Mouse (Mus musculus) liver, adult (tissue): ENCODE measurements around the gene Fscn2.

ENCODE experiments used
- GATA4 ChIP-seq: IDR thresholded peaks from 2 replicates; pipeline ENCODE4 v1.6.1; 2014; ENCODE audit warnings: mild to moderate bottlenecking, low read length; ENCODE audit not compliant: insufficient replicate concordance

Gene Fscn2

DNA sequence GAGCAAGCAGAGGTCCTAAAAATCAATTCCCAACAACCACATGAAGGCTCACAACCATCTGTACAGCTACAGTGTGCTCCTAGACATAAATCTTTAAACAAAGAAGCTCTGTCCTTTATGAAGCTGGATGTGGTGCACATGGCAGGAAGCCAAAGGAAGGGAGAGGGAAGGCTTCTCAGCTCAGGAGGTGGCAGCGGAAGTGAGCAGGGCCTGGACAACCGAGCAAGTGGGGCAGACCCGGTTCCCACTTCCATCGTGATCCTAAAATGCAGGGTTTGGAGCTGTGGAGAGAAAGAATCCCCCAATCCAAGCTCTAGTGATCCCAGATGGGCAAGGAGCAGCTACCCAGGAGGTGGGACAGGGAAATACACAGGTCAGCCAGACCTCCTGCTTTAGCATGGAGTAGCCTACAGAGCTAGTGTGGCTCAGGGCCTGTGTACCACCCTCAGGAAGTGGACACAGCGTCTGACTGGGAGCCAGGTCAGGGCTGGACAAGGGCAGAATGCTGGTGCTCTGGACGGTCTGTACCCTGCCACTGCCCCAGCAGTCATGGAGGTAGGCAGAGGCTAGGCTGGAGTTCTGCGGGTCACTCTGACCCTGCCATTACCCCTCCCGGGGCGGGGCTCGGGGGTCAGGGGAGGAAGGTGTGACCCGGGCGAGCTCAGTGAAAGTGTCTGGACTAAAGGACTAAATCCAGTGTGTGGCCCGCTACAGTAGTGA is 8.6 kb upstream of the Fscn2 start:
- no peak for TF ChIP-seq GATA4

DNA sequence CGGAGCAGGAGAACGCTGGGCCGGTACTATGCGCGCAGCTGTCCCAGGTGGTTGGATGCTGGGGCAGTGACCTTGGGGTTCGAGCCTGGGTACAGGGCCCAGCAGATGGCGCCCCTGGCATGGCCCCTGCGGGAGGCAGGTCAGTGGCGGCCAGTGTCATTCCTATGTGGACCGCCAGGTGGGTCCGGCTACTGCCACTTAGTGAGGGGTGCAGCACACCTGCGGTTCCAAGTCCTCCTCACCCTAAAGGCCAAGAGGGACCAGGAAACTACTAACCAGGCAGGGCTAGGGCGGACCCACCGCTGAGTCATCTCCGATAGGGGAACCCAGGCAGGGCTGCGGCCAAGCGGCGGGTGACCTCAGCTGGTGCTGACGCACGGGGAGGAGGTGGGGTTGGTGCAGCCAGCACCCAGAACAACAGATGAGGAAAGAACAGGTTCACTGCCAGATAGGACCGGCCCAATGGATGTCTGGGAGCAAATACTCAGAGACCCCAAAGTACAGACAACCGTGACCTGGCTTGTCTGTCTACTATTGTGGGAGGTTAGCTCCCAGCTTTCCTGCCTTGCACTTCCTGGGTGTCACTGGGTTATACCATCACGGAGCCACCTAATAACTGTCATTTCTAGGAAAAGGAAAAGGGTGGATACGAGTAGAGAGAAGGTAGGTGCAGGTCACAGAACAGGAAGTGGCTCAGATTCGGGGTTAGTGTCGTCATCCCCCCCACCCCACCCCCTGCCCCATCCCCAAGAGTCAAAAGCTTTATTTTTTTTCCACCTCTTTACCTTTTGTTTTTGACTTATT is 7.6 kb upstream of the Fscn2 start:
- TF ChIP-seq GATA4, result peak; percentile 65; the same call in 1 of the 2 replicates

- TF ChIP-seq GATA4, result no peak
These were observed 6.7 kb upstream of the Fscn2 start for GRCm38 (mm10) chr11:120354304-120355276.

- no peak for TF ChIP-seq GATA4
These were observed 5.9 kb upstream of the Fscn2 start for GRCm38 (mm10) chr11:120355277-120356039.

GRCm38 (mm10) chr11:120356319-120356840 is 5.0 kb upstream of the Fscn2 start:
- TF ChIP-seq GATA4, result no peak

- TF ChIP-seq GATA4, result no peak
These were observed 4.4 kb upstream of the Fscn2 start for GRCm38 (mm10) chr11:120356900-120357299.

DNA sequence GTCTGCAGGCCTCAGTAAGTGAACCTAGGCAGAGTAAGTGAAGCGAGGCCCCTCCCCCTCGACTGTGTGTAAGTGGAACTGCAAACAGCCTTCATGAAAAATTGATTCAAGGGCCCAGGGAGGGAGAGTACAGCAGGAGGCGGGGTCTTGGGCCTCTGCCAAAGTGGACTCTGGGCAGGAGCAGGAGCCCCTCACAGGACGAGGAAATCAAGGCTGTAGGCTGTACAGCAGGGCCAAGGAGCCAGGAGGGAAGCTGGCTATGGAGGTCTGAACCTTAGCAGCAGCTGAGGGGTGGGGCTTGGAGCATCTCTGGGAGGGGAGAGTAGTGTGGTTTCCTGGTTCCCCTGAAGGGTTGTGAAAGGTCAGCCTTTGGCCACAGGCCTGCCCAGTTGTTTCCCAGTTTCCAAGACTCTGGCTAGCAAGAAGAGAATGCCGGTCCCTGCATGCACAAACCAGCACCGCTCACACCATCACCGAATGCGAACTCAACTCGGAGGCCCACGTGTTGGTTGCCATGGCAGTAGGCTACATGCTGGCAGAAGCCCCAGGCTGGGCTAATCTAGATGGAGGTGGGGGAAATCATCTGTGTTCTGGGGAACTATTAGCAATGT is 3.4 kb upstream of the Fscn2 start:
- no peak for TF ChIP-seq GATA4

GRCm38 (mm10) chr11:120359391-120359790 is 1.9 kb upstream of the Fscn2 start:
- TF ChIP-seq GATA4, result no peak

- TF ChIP-seq GATA4, result no peak
These were observed 1.3 kb upstream of the Fscn2 start for GRCm38 (mm10) chr11:120360062-120360461.

GRCm38 (mm10) chr11:120360755-120361154 is 579 bp upstream of the Fscn2 start:
- no peak for TF ChIP-seq GATA4

DNA sequence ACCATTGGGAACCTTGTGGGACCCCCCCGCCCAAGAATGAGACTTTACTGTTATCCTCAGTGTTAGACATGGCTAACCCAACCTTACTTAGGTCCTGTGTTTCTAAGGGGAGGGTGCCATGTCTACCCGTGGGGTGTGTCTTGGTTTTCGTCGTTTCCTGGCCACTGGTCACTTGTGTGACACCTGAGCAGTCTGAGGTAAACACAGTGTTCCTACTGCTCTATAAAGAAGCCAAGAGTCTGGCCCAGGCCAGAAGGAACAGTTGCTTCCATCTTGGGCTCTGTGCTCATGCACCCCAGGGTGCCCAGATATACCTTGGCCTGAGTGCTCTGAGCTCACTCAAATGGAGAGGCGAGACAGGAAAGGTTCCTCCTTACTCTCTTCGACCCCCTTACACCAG is 1.6 kb downstream of the Fscn2 start:
- no peak for TF ChIP-seq GATA4

DNA sequence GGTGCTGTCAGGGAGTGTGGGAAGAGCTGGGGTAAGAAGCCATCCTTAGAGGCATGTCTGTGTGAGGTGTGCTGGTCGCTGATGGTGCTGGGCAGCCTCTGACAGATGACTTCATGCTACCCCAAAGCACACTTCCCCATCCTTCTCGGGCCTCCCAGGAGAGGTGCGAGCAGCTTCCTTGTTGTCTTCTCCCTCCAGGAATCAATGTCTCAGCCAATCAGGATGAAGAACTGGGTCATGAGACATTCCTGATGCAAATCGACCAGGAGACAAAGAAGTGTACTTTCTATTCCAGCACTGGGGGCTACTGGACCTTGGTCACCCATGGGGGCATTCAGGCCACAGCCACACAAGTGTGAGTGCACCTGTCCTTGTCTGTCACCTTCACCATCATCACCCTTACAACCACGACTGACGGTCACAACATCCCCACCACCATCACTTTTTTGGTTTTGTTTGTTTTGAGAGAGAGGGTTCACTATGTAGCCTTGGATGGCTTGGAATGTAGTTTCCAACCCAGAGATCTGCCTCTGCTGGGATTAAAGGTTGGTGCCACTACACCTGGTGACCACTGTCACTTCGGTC is 5.2 kb downstream of the Fscn2 start:
- TF ChIP-seq GATA4, result no peak

DNA sequence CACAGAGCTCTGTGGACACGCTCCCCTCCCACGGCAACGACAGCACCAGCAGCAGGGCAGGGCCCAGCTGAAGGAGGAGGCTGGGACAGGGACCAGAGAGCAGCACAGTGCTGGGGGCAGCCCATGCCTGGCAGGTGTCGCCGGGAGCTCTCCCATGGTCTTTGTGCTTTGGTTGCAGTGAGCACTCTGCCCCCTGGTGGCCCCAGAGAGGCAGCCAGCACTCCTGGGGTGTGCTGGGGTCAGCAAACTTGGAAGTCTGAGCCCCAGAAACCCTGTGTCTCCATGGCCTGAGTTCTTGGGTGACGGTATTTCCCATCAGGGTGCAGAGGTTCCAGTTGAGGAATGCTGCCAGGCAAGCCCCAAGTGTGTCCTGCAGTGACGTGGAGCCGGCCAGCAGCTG is 8.3 kb downstream of the Fscn2 start:
- no peak for TF ChIP-seq GATA4

DNA sequence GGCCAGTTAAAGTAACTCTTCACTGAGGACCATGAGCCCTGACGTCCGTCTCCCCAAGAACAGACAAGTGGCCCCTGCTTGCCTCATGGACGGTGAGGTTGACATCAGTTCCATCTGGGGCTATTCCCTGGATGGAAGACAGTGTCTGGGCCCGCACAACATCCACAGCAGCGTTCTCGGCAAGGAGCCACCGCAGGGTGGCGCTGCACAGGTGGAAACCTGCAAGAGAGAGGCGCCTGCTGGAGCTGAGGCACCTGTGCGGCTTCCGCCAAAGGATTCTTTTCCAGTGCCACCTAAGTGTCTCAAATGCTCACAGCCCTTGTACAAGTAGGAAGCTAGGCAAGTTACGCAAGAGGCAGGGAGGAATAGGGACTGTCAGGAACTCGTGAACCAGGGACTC is 11.7 kb downstream of the Fscn2 start:
- TF ChIP-seq GATA4, result no peak
